Mouse (Mus musculus): ENCODE results near the gene 1110008L16Rik. TPM values are rescaled to one million over a fixed set of nuclear protein-coding genes. Genes with fewer than 3 reads are reported as not detected.
"Not testable (repeated sequence)": the region's sequence is repeated elsewhere in the genome, so short reads cannot be mapped to it uniquely, and the experiment has no call there.

The 1110008L16Rik gene
- total RNA-seq, 4 experiments from 2014 or later = 8.9 to 11.5 (median 10.3) TPM

- no peak for DNase-seq (ENCODE audit: low spot score in 2 of 2)
These were observed 92.7 kb downstream of the 1110008L16Rik start for GRCm38 (mm10) chr12:55392120-55392519.

- DNase-seq (ENCODE audit: low spot score in 2 of 2) = no peak
These were observed 93.6 kb downstream of the 1110008L16Rik start for GRCm38 (mm10) chr12:55392733-55393577.

GRCm38 (mm10) chr12:55395601-55396000, 96.2 kb downstream of the 1110008L16Rik start:
- DNase-seq (ENCODE audit: low spot score in 2 of 2) = not testable (repeated sequence)

GRCm38 (mm10) chr12:55396536-55396935, 97.2 kb downstream of the 1110008L16Rik start:
- DNase-seq (ENCODE audit: low spot score in 2 of 2) = no peak

- DNase-seq (ENCODE audit: low spot score in 2 of 2) = no peak
These were observed 98.3 kb downstream of the 1110008L16Rik start for GRCm38 (mm10) chr12:55397544-55398239.

- peak; percentile 75 to 84 for DNase-seq (ENCODE audit: low spot score in 2 of 2)
These were observed 99.1 kb downstream of the 1110008L16Rik start for GRCm38 (mm10) chr12:55398240-55399127.

- DNase-seq (ENCODE audit: low spot score in 2 of 2) = no peak
These were observed 99.8 kb downstream of the 1110008L16Rik start for GRCm38 (mm10) chr12:55399128-55399677.

GRCm38 (mm10) chr12:55407888-55408287, 108.5 kb downstream of the 1110008L16Rik start:
- no peak for DNase-seq (ENCODE audit: low spot score in 2 of 2)

- DNase-seq (ENCODE audit: low spot score in 2 of 2) = no peak
These were observed 115.9 kb downstream of the 1110008L16Rik start for GRCm38 (mm10) chr12:55415255-55415654.

GRCm38 (mm10) chr12:55415762-55416161, 116.4 kb downstream of the 1110008L16Rik start:
- no peak for DNase-seq (ENCODE audit: low spot score in 2 of 2)

GRCm38 (mm10) chr12:55420220-55420619, 120.8 kb downstream of the 1110008L16Rik start:
- DNase-seq (ENCODE audit: low spot score in 2 of 2) = no peak

GRCm38 (mm10) chr12:55422057-55422456, 122.7 kb downstream of the 1110008L16Rik start:
- DNase-seq (ENCODE audit: low spot score in 2 of 2) = no peak

- no peak for DNase-seq (ENCODE audit: low spot score in 2 of 2)
These were observed 126.9 kb downstream of the 1110008L16Rik start for GRCm38 (mm10) chr12:55426300-55426699.

- DNase-seq (ENCODE audit: low spot score in 2 of 2) = no peak
These were observed 129.8 kb downstream of the 1110008L16Rik start for GRCm38 (mm10) chr12:55429201-55429600.

GRCm38 (mm10) chr12:55429956-55430355, 130.6 kb downstream of the 1110008L16Rik start:
- no peak for DNase-seq (ENCODE audit: low spot score in 2 of 2)

Other genes starting within 250 kb of the 1110008L16Rik start
- gene 2700097O09Rik, start 219.5 kb upstream of the 1110008L16Rik start, total RNA-seq (2022) = 10 to 100 TPM in 1 of 4 experiments, 1 to 10 TPM in 3; 7.1 to 13.8 (median 8.1) TPM
- gene Srp54a, start 219.3 kb upstream of the 1110008L16Rik start, total RNA-seq (2022) = 100 to 1,000 TPM in 2 of 4 experiments, 10 to 100 TPM in 2; 95.1 to 102 (median 100) TPM
- 10 to 100 TPM in 3 of 4 experiments, 1 to 10 TPM in 1; 9.9 to 20.4 (median 18.9) TPM for gene Fam177a, start 175.1 kb upstream of the 1110008L16Rik start, total RNA-seq (2022)
- gene Srp54b, start 144.5 kb upstream of the 1110008L16Rik start, total RNA-seq (2022) = 10 to 100 TPM; 26.7 to 57.9 (median 45.6) TPM
- gene 1700047I17Rik2, start 100.0 kb upstream of the 1110008L16Rik start, total RNA-seq (2022) = 10 to 100 TPM in 1 of 4 experiments, under 1 TPM in 1, not detected in 2; 0.53 to 10.9 TPM
- gene Srp54c, start 69.4 kb upstream of the 1110008L16Rik start, total RNA-seq (2022) = 10 to 100 TPM; 33.4 to 40.9 (median 35.9) TPM
- gene Ppp2r3c, start 3.4 kb downstream of the 1110008L16Rik start, total RNA-seq (2022) = 10 to 100 TPM; 11.6 to 13.8 (median 12.8) TPM
- gene Psma6, start 84.6 kb downstream of the 1110008L16Rik start, total RNA-seq (2022) = 100 to 1,000 TPM; 137 to 150 (median 142) TPM
- gene Nfkbia, start 193.1 kb downstream of the 1110008L16Rik start, total RNA-seq (2022) = 10 to 100 TPM; 30.4 to 36.8 (median 35.1) TPM

Measured in left cerebral cortex, adult 8-10 months (tissue).